Mouse (Mus musculus) heart, adult 2 months (tissue): Measurements from ENCODE around the gene Pex11b. TPM values are rescaled to one million over a fixed set of nuclear protein-coding genes. Genes with fewer than 3 reads are reported as not detected.

ENCODE experiments used
- DNase-seq, 2 experiments: peaks; one replicate each; pipeline ENCODE4 v3.0.0; 2021
- H3K27ac ChIP-seq: fragments of 200-600 bp; 2 replicates; pipeline ENCODE4 v1.8.1; 2022
- H3K27me3 ChIP-seq: fragments of 200-500 bp; 2 replicates; pipeline ENCODE4 v1.6.1; 2012; ENCODE audit warnings: mild to moderate bottlenecking, low read length, inconsistent platforms, mixed read lengths; ENCODE audit not compliant: control insufficient read depth, insufficient read depth
- H3K36me3 ChIP-seq: fragments of 200-500 bp; 2 replicates; pipeline ENCODE4 v1.6.1; 2012; ENCODE audit warnings: low read length, inconsistent platforms; ENCODE audit not compliant: control insufficient read depth, insufficient read depth
- H3K4me1 ChIP-seq: fragments of 200-500 bp; 2 replicates; pipeline ENCODE4 v1.6.1; 2011; ENCODE audit warnings: low read length; ENCODE audit not compliant: control insufficient read depth, insufficient read depth
- H3K4me3 ChIP-seq: fragments of 200-600 bp; 2 replicates; pipeline ENCODE4 v1.8.1; 2022
- H3K79me2 ChIP-seq: fragments of 200-500 bp; replicated peaks from 2 replicates; pipeline ENCODE4 v1.6.1; 2012; ENCODE audit warnings: mild to moderate bottlenecking, inconsistent platforms, low read length, moderate library complexity, mixed read lengths; ENCODE audit not compliant: control insufficient read depth, insufficient read depth
- H3K9ac ChIP-seq: fragments of 200-500 bp; 2 replicates; pipeline ENCODE4 v1.6.1; 2012; ENCODE audit warnings: low read depth, mild to moderate bottlenecking, control low read depth, inconsistent platforms, low read length, mixed read lengths
- CTCF ChIP-seq: fragments of 200-600 bp; IDR thresholded peaks from 2 replicates; pipeline ENCODE4 v1.8.1; 2022; ENCODE audit warnings: antibody characterized with exemption, mild to moderate bottlenecking, moderate library complexity
- EP300 ChIP-seq: fragments of 200-500 bp; IDR thresholded peaks from 2 replicates; pipeline ENCODE4 v1.6.1; 2011; ENCODE audit warnings: low read depth, low read length, control low read depth; ENCODE audit not compliant: insufficient read depth
- POLR2A ChIP-seq: fragments of 200-500 bp; IDR thresholded peaks from 2 replicates; pipeline ENCODE4 v1.6.1; 2011; ENCODE audit warnings: mild to moderate bottlenecking, low read depth, low read length, control low read depth; ENCODE audit not compliant: insufficient read depth
- WGBS: fragments of 180-500 bp; shearing (Covaris S2); methylation state at CpG from one replicate; pipeline ENCODE4 v1.1.7; 2018; 5-methylcytosine and 5-hydroxymethylcytosine counted together
- intact Hi-C: fragments of 180-260 bp; cut with DNase I; formaldehyde crosslinking; loops from one replicate; pipeline ENCODE4 v1.15.1; 2025
- polyA plus RNA-seq: library from polyadenylated mRNA; depleted of rRNA; stranded (reverse); fragments of >200 nt; gene quantifications from 2 replicates; pipeline ENCODE4 v1.2.3, GENCODE M21; 2012
- total RNA-seq, 2 experiments: library from RNA; stranded (reverse); gene quantifications; 2 replicates each; pipeline ENCODE4 v1.2.3; 2021

Pex11b gene
- total and polyA plus RNA-seq, 3 experiments: 32.2 to 41.3 (median 36.4) TPM

DNA sequence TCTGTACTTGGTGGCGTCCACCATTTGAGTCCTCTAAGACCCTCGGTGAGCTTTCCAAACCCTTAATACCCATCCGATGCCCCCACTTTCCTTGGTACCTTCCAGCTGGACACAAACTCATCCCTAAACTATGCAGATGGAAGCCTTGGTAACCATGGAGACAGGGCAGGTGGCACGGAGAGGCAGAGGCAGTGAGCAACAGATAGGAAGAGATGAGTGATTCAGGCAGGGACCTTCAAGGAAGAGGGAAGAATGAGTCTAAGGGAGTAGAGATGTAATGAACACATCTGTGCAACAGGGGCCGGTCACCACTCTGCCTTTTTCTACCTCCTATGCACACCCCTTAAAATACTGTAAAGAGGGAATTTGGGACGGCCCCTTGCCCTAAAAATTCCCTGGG, 39.5 kb upstream of the Pex11b start:
- Histone ChIP-seq H3K9ac (no peak overlapping the region), H3K79me2 (no peaks in the 10 kb centered on the region; the same call in 1 of the 2 replicates), H3K4me1 (peaks cover 8% of the 10 kb centered on the region), H3K27ac (peak overlapping the region; percentile 61; the same call in 1 of the 2 replicates), H3K36me3 (no peaks in the 10 kb centered on the region), H3K27me3 (no peaks in the 10 kb centered on the region), H3K4me3 (no peak overlapping the region)
- TF ChIP-seq CTCF (no peak), POLR2A (no peak), EP300 (no peak)
- intact Hi-C loops: no loop called here
- no peak for DNase-seq
- WGBS: 51% methylated on average over 6 of the region's 6 CpGs

DNA sequence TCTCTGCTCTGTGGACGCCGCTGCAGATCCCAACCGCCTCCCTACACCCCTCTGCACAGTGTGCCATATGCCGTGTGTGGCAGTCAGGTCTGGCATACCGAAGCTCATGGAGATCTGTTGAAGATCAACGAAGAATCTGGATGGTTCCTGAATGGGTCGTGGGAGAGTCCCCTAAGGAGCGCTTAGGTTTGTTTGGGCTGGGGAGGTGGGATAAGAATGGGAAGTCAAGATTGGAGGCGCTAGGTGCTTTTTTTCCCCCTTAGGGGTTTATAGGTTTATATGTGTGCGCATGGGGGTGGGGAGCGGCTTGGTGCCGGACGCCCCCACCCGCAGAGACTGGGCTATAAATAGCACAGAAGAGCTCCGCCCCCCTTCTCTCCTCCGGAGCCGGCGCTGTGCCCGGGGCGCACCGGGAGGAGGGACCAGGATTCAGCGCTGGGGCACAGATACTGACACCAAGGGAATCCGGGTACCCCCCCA, 38.9 kb upstream of the Pex11b start, which contains the start of gene Ankrd34a:
TSS of gene Ankrd34a (plus strand) at position 409 of the 480 bp plus-strand sequence.
- peak within 1 kb of the TSS; percentile 70 for H3K27ac ChIP-seq

DNA sequence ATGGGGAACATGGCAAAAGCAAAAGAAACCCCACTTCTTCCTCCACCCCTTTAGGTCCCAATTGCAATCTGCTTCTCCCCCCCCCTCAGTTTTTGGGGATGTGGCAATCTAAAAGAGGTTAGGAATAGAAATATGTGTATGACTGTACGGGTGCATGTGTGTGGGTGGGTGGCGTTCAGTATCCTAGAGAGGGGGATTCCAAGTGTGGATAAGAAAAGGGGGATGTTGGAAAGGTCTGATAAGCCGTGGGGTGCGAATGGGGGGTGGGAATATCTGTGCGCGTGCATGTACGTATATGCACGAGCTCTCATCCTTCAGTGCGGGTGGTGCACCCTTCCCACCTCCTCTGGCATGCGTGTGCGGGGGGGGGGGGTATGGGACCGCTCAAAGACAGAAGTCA, 38.3 kb upstream of the Pex11b start:
- peak overlapping the region; percentile 61; the same call in 1 of the 2 replicates for H3K27ac ChIP-seq
- intact Hi-C loops: no loop called here
- no peaks in the 10 kb centered on the region for H3K36me3 ChIP-seq
- 3% methylated on average over 12 of the region's 12 CpGs for WGBS
- no peaks in the 10 kb centered on the region for H3K27me3 ChIP-seq
- peak overlapping the region; percentile 61 for H3K9ac ChIP-seq
- peak overlapping the region; percentile 67 for H3K4me3 ChIP-seq
- DNase-seq: no peak
- TF ChIP-seq POLR2A (no peak), CTCF (no peak), EP300 (no peak)
- peaks cover 8% of the 10 kb centered on the region for H3K4me1 ChIP-seq
- H3K79me2 ChIP-seq: no peaks in the 10 kb centered on the region; the same call in 1 of the 2 replicates

More for the DNA sequence above, 38.9 kb upstream of the Pex11b start, which contains the start of gene Ankrd34a:
- H3K4me3 ChIP-seq: peak within 1 kb of the TSS; percentile 67
- H3K27me3 ChIP-seq: no peaks in the 10 kb centered on the region
- H3K4me1 ChIP-seq: peaks cover 8% of the 10 kb centered on the region
- H3K9ac ChIP-seq: peak within 1 kb of the TSS; percentile 63
- no peaks in the 10 kb centered on the region; the same call in 1 of the 2 replicates for H3K79me2 ChIP-seq
- intact Hi-C loops: no loop called here
- DNase-seq: peak; percentile 73 to 76
- H3K36me3 ChIP-seq: no peaks in the 10 kb centered on the region
- WGBS: 3% methylated on average over 23 of the region's 23 CpGs
- TF ChIP-seq POLR2A (no peak), CTCF (no peak), EP300 (no peak)

DNA sequence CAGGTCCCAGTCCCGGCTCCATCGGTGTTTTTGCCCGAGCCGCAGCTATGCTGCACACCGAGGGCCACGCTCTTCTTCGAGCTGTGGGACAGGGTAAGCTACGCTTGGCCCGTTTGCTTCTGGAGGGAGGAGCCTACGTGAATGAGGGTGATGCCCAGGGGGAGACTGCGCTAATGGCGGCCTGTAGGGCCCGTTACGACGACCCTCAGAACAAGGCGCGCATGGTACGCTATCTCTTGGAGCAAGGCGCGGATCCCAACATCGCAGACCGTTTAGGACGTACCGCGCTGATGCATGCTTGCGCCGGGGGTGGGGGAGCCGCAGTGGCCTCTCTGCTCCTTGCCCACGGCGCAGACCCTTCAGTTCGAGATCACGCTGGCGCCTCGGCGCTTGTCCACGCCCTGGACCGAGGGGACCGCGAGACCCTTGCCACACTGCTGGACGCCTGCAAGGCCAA, 37.7 kb upstream of the Pex11b start:
- DNase-seq: peak; percentile 44 to 65
- Histone ChIP-seq H3K4me3 (peak overlapping the region; percentile 67), H3K79me2 (no peaks in the 10 kb centered on the region), H3K4me1 (peaks cover 10% of the 10 kb centered on the region), H3K9ac (peak overlapping the region; percentile 61), H3K27me3 (no peaks in the 10 kb centered on the region), H3K27ac (peak overlapping the region; percentile 70), H3K36me3 (peaks cover 2% of the 10 kb centered on the region; the same call in 1 of the 2 replicates)
- TF ChIP-seq EP300: no peak
- TF ChIP-seq CTCF: no peak
- no peak for TF ChIP-seq POLR2A
- WGBS: 1% methylated on average over 40 of the region's 40 CpGs
- intact Hi-C loops: no loop called here

DNA sequence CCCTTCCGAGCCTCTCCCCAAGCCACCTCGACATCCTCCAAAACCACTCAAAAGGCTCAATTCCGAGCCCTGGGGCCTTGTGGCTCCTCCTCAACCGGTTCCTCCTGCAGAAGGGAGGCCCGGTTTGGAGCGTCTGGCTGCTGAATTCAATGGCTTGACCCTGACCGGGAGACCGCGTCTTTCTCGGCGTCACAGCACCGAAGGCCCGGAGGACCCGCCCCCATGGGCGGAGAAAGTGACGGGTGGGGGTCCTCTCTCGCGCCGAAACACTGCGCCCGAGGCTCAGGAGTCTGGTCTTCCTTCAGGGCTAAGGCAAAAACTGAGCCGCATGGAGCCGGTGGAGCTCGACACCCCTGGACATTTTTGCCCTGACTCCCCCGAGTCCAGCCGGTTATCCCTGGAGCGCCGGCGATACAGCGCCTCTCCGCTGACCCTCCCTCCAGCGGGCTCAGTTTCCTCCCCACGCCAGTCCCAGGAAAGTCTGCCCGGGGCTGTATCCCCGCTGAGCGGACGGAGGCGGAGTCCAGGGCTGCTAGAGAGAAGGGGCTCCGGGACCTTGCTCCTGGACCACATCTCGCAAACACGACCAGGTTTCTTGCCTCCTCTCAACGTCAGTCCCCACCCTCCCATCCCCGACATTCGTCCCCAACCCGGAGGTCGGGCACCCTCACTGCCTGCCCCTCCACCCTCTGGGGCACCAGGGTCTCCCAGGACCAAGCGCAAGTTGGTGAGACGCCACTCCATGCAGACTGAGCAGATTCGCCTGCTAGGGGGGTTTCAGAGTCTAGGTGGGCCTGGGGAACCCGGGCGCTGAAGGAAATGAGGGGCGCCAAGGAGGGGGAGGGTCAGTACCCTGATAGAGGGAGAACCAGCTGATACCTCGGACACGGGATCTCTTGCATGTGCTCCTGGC, 36.8 kb upstream of the Pex11b start:
- peaks cover 12% of the 10 kb centered on the region for H3K36me3 ChIP-seq
- intact Hi-C loops: no loop called here

More for the DNA sequence above, 36.8 kb upstream of the Pex11b start:
- Histone ChIP-seq H3K9ac (peak overlapping the region; percentile 61), H3K4me1 (peaks cover 10% of the 10 kb centered on the region), H3K4me3 (peak overlapping the region; percentile 67), H3K27me3 (no peaks in the 10 kb centered on the region), H3K79me2 (no peaks in the 10 kb centered on the region), H3K27ac (peak overlapping the region; percentile 70)
- WGBS: 11% methylated on average over 54 of the region's 54 CpGs
- DNase-seq: peak; percentile 87
- peak; percentile 89 for TF ChIP-seq POLR2A
- TF ChIP-seq EP300: no peak
- TF ChIP-seq CTCF: no peak
